Mouse (Mus musculus) spleen, adult 2 months (tissue): ENCODE measurements at regions not wholly inside any gene's neighbourhood (a gene's known extent, or its start where the extent isn't known, plus 50 kb on each side); places are given as distances from the start of the nearest gene placed in this dataset.

Experiments
- CTCF ChIP-seq: fragments of 200-500 bp; IDR thresholded peaks from 2 replicates; pipeline ENCODE4 v1.5.1; 2011; ENCODE audit warnings: mild to moderate bottlenecking, inconsistent platforms; ENCODE audit not compliant: insufficient read depth, insufficient read length, insufficient replicate concordance; ENCODE audit errors: extremely low read depth
- POLR2A ChIP-seq: fragments of 200-500 bp; IDR thresholded peaks from 2 replicates; pipeline ENCODE4 v1.6.1; 2011; ENCODE audit warnings: low read depth, low read length, inconsistent platforms

DNA sequence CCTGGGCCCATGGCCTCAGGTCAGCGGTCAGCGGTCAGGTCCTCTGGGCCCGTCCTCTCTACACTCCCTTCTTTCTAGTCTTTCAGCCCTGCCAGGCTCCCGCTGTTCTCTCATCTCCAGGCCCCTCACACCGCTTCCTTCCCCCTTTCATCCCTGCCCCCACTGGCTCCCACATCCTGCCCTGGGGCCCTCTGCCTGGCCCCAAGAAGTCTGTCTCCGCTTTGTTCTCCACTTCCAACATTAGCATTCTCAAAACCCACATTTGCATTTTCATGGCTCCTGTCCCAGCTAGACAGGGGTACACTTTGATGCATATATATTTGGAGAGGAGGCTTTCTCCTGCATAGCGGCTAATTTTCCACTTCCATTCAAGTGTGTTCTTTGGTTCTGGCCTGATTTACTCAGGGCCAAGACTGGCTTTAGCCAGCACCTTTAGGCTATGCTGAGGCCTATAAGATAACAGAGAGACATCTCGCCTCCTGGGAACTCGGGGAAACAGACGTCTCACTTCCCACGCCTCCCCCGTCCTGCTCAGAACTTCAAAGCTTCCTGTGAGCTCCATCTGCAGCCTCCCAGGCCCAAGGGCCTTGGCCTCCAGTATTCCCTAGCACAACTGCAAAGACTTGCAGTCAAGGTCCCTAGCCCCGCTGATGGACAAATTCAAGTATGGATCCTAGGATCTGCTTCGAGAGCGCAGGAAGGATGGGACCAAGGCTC lies 109.8 kb upstream of the Parp11 start:
- TF ChIP-seq CTCF (no peak), POLR2A (no peak)
